Mouse (Mus musculus) cerebral cortex, adult 2 months (tissue): Measurements from ENCODE around the gene Pdss2.

Experiments used
- WGBS: fragments of 180-500 bp; shearing (Covaris S2); methylation state at CpG from one replicate; pipeline ENCODE4 v1.1.7; 2018; 5-methylcytosine and 5-hydroxymethylcytosine counted together

Pdss2 gene

DNA sequence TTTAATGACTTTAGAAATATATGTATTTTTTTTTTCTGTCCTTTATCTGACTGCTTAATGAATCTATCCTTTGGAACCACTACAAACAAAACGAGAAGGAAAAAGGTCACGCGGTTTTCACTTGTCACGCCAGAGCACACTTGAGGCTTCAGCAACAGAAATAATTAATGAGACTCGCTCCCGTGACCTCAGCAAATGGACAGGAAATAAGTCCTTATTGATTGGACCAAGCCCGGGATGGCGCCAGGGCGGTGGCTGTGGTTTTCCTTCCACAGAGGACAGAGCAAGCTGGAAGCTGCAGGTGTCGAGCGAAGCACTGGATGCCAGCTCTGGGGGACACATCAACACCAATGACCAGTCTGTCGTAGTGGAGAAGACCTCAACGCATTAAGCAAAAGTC is 218.8 kb downstream of the Pdss2 start:
- WGBS, result 73% methylated on average over 13 of the region's 13 CpGs

GRCm38 (mm10) chr10:43440981-43441740 is 219.9 kb downstream of the Pdss2 start:
- WGBS, result 76% methylated on average over 15 of the region's 15 CpGs

- 87% methylated on average over 3 of the region's 3 CpGs for WGBS
These were observed 227.4 kb downstream of the Pdss2 start for GRCm38 (mm10) chr10:43448656-43449055.

GRCm38 (mm10) chr10:43451848-43452662 is 230.8 kb downstream of the Pdss2 start:
- 22% methylated on average over 16 of the region's 16 CpGs for WGBS

DNA sequence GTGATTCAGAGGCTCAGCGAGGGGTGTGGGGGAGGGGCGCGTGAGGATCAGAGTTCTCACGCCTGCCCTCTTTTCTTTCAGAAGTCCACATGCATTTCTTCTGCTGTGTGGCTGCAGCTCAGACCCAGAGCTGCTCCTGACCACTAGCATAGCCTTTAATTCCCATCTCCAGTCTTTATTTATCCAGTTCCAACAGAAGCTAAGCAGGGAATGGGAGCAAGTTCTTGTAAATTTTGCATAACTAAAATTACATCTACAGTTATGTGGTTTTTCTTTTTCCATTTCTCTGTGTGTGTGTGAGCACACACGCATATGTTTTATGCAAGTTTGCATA is 231.3 kb downstream of the Pdss2 start:
- 13% methylated on average over 5 of the region's 5 CpGs for WGBS

DNA sequence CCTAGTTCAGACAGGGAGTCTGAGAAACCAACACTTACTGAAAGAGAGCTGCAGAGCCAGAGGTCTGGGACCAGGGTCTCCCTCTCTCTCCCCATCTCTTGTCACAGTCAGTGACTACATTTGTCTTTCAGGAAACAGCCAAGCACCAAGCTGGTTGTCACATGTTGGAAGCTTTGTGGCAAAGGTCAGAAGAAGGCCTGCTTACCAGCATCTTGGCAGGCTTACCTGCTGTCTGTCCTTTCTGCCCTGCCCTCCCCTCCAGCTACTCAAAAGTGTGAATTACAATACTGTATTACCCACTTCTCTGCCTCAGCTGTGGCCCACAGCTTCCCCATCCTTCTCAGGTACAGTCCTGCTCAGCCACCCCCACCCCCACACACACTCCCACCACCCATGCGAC is 232.9 kb downstream of the Pdss2 start:
- WGBS, result 88% methylated on average over 1 of the region's 1 CpGs

DNA sequence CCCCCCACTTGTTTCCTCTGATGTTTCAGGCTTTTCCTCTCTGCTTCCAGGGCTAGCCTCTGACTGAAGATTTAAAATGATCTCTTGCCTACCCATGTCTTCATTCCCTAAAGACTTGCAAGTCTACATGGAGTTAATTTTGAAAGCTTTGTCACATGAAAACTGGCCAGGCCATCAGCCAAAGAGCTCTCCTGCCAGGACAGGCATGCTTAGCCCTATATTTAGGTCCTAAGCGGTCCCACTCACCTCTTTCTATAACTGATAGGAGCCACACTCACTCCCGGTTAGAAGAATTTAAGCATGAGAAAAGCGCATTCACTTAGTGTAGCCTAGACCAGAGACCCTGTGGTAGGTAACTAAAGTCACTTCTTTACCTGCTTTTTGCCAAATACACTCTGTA is 233.4 kb downstream of the Pdss2 start:
- WGBS, result 94% methylated on average over 3 of the region's 3 CpGs

DNA sequence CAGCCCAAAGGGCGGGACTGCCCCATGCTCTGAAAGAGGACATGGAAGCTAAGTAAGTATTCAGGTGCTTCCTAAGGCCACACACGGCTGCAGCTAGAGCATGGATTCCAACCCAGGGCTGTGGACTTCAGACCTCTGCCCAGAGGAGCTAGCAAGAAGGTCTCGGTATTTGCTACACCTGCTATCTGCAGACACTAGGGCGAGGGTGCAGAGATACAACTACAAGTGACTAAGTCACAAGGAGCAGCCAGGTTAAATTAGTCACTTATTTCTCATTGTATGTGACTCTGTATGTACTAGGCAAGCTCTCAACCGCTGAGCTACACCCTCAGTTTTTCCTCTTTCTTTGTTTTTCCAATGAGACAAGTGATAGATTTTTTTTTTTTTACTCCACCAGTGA is 241.5 kb downstream of the Pdss2 start:
- 91% methylated on average over 5 of the region's 5 CpGs for WGBS

DNA sequence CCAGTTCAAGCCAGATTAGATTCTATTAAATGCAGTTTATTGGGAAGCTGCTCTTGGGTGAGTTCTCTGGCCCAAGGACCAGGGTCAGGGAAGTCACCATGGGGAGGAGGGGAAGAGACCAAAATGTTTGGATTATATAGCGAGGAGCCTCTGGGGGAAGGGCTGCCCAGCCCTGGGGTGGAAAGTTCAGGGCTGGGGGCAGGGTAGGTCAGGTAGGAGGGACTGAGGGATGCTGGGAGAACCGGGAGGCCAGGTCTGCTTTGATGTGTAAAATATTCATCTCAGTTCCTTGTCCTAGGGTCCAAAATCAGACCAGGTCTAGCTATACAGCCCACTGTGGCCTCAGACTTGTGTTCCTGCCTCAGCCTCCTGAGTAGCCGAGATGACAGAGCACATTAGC is 241.9 kb downstream of the Pdss2 start:
- WGBS, result 87% methylated on average over 3 of the region's 3 CpGs

DNA sequence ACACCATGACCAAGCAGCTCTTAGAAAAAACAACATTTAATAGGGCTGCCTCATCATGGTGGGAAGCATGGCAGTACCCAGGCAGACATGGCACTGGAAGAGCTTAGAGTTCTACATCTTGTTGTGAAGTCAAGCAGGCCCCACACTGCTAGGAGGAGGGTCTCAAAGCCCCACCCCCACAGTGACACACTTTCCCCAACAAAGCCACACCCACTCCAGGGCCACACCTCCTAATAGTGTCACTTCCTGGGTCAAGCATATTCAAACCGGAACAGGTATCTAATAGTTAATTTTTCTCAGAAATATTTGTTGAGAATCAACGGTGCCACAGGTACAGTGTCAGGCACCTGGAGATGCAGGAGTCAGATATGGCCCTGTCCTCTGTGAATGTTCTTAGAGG is 244.9 kb downstream of the Pdss2 start:
- 94% methylated on average over 2 of the region's 2 CpGs for WGBS

DNA sequence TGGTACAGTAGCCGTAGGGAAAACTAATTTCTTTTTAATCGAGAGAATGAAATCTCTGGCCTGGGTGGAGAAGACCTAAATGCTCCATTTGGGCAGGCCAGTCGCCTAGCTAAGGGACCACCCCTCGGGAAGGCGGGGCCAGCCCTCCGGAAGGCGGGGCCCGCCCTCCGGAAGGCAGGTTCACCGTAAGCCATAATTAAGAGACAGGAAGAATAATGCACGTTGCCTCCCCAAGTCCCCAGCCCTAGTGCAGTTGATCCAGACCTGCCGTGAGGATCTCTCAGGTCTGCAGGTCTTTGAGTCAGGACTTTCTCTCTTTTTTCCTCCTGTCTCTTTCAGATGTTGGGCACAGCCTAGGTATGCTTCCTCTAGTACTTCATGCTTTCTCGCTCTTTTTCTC is 246.4 kb downstream of the Pdss2 start:
- 47% methylated on average over 13 of the region's 13 CpGs for WGBS

- 96% methylated on average over 6 of the region's 6 CpGs for WGBS
These were observed 247.0 kb downstream of the Pdss2 start for GRCm38 (mm10) chr10:43468293-43468692.

DNA sequence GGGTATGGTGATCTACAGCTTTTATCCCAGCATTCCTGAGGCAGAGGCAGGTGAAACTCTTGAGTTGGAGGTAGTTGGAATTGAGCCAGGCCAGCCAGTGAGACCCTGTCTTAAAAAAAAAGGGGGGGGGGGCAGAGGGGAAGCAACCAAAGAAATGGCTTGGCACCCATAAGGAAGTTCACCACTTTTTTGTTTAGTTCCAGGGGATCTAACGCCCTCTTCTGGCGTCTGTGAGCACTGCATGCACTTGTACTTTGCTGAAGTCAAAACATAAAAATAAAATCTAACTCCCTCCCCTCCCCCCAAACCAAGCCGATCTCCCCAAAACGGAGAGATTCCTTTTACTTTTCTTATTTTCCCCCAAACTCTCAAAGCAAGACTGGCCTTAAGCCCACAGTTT is 254.1 kb downstream of the Pdss2 start:
- 45% methylated on average over 4 of the region's 4 CpGs for WGBS

GRCm38 (mm10) chr10:43477459-43477858 is 256.2 kb downstream of the Pdss2 start:
- 33% methylated on average over 9 of the region's 9 CpGs for WGBS

- WGBS, result 2% methylated on average over 42 of the region's 42 CpGs
These were observed 256.8 kb downstream of the Pdss2 start for GRCm38 (mm10) chr10:43477865-43478681.

DNA sequence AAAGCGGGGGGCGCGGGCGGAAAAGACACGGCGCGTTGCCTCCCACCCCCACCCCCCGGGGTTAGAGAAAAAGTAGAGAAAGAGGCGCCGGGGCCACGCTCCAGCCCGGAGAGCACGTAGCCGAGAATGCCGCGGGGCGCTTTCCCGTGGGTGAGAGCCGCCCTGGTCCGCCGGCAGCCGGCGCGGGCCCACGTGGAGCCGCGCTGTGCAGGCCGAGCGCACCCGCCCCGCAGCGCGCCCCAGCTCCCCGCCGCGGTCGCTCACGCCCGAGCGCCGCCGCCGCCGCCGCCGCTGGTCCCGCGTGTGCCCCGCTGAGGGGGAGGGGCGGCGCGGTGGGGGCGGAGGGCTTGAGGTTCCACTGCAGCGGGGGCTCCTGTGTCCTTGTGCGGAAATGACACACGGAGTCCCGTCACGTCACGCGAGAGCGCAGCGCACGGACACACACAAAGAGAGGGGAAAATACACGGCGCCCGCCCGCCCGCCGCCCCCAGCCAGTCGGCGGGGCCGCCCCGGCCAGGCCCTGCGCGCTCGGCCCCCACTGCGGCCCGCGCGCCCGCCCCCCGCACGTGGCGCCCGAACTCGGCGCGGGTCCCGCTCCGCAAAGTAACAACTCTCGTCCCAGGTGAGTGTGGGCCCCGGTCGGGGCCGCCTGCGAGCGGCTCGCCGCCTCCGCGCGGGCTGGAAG is 257.6 kb downstream of the Pdss2 start, which contains the start of gene Bend3:
TSS of gene Bend3 (plus strand) at position 81 of the 685 bp plus-strand sequence.
- 0% methylated on average over 68 of the region's 101 CpGs for WGBS

DNA sequence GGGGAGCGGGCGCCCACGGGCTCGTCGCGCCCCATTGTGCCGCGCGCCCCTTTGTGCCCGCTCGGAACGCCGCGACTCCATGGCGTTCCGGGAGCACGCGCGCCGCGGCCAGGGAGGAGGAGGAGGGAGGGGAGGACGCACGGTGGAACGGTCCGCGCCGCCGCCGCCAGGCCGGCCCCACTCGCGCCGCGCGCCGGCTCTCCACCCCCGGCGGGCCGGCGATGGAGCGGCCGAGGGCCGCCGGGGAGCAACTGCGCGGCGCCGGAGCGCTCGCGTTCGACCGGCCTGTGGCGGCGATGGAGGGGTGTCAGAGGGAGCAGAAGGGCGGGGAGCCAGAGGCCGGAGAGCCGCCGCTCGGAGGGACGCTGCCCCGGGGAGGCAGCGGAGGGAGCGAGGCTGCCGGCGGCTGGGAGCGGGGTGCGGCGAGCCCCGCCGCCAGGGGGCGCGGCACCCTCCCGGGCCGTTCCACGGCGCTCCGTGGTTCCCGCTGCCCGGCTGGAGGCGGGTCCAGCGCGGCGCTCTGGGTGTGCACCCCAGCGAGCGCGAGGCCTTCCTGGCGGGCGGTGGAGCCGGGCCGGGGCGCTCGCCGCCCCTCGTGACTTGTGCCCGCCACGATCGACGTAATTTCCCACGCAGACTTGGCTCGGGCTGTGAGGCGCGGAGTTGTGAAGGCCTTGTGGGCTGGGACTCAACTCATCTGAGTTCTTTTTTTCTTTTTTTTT is 258.3 kb downstream of the Pdss2 start:
- under 1% methylated on average over 100 of the region's 103 CpGs for WGBS

- 19% methylated on average over 13 of the region's 13 CpGs for WGBS
These were observed 259.1 kb downstream of the Pdss2 start for GRCm38 (mm10) chr10:43480227-43480849.

GRCm38 (mm10) chr10:43481179-43481578 is 259.9 kb downstream of the Pdss2 start:
- WGBS, result 71% methylated on average over 4 of the region's 4 CpGs

DNA sequence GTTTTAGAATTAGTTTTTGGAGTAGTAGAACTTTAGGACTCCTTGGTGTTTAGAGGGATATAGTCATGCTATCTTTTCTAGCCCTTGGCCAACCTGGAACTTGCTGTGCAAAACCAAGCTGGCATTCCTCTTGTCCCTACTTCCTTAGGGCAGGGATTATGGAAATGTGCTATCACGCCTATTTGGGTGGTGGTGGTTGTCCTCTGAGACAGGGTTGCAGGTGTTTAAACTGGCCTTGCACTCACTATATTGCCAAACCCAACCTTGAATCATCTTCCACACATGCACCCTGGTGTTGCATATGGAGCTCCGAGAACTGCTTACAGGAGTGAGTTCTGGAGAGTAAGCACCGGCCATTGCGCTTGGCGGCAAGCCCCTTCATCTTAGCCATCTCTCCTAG is 260.7 kb downstream of the Pdss2 start:
- WGBS, result 95% methylated on average over 5 of the region's 5 CpGs
